Mouse (Mus musculus): ENCODE data around the gene Flt3l. TPM values are rescaled to one million over a fixed set of nuclear protein-coding genes. Genes with fewer than 3 reads are reported as not detected.

Gene Flt3l
- polyA plus RNA-seq, 1 experiment from 2014 or later, result 2.4 TPM

- WGBS, result 10% methylated on average over 18 of the region's 20 CpGs
Observed at GRCm38 (mm10) chr7:45180896-45181477, 44.8 kb upstream of the Flt3l start, which contains the start of gene Pth2. Gene Pth2 (plus strand): TSS chr7:45180995.

GRCm38 (mm10) chr7:45179469-45179868 is 43.2 kb upstream of the Flt3l start, which contains the start of gene Gfy:
Gene Gfy (minus strand): TSS chr7:45179569.
- H3K27ac ChIP-seq, result no peak within 1 kb of the TSS
- WGBS, result 27% methylated on average over 7 of the region's 7 CpGs
- H3K4me3 ChIP-seq (replicated peaks; ENCODE audit: low read depth, low read length), result no peak within 1 kb of the TSS
- TF ChIP-seq CTCF (IDR thresholded peaks at IDR 0.05; ENCODE audit: low read depth), result no peak
- H3K36me3 ChIP-seq (ENCODE audit: insufficient read depth, low read length), result no peaks in the 10 kb centered on the region
- H3K4me2 ChIP-seq (ENCODE audit: low read length), result no peak within 1 kb of the TSS
- no peak within 1 kb of the TSS for H3K9ac ChIP-seq (ENCODE audit: low read depth, low read length)
- H3K9me3 ChIP-seq (replicated peaks; ENCODE audit: low read length), result no peaks in the 10 kb centered on the region
- H3K27me3 ChIP-seq (ENCODE audit: insufficient read depth, low read length), result peaks cover 83% of the 10 kb centered on the region
- H3K4me1 ChIP-seq (replicated peaks; ENCODE audit: insufficient read depth, low read length), result peaks cover 5% of the 10 kb centered on the region; the same call in 1 of the 2 replicates
- ATAC-seq (replicated peaks; ENCODE audit: low FRiP score, low read depth) (no peak), DNase-seq (ENCODE audit: low spot score) (no peak)

More at GRCm38 (mm10) chr7:45180896-45181477, 44.8 kb upstream of the Flt3l start, which contains the start of gene Pth2:
- no peak for DNase-seq (ENCODE audit: low spot score)
- Histone ChIP-seq H3K4me1 (replicated peaks; ENCODE audit: insufficient read depth, low read length) (peaks cover 5% of the 10 kb centered on the region; the same call in 1 of the 2 replicates), H3K4me3 (replicated peaks; ENCODE audit: low read depth, low read length) (0 out of 2 replicates have a peak within 1 kb of the TSS, but pooled peaks have one; percentile 10), H3K27ac (no peak within 1 kb of the TSS), H3K4me2 (ENCODE audit: low read length) (no peak within 1 kb of the TSS; the same call in 1 of the 2 replicates), H3K9ac (ENCODE audit: low read depth, low read length) (no peak within 1 kb of the TSS), H3K27me3 (ENCODE audit: insufficient read depth, low read length) (peaks cover 78% of the 10 kb centered on the region), H3K36me3 (ENCODE audit: insufficient read depth, low read length) (no peaks in the 10 kb centered on the region), H3K9me3 (replicated peaks; ENCODE audit: low read length) (no peaks in the 10 kb centered on the region)
- no peak for TF ChIP-seq CTCF (IDR thresholded peaks at IDR 0.05; ENCODE audit: low read depth)
- ATAC-seq (replicated peaks; ENCODE audit: low FRiP score, low read depth), result no peak

GRCm38 (mm10) chr7:45178550-45178949 is 42.3 kb upstream of the Flt3l start:
- ATAC-seq (replicated peaks; ENCODE audit: low FRiP score, low read depth) (no peak), DNase-seq (ENCODE audit: low spot score) (no peak)
- Histone ChIP-seq H3K4me1 (replicated peaks; ENCODE audit: insufficient read depth, low read length) (peaks cover 5% of the 10 kb centered on the region; the same call in 1 of the 2 replicates), H3K9ac (ENCODE audit: low read depth, low read length) (no peak overlapping the region), H3K27ac (no peak overlapping the region), H3K27me3 (ENCODE audit: insufficient read depth, low read length) (peaks cover 83% of the 10 kb centered on the region), H3K36me3 (ENCODE audit: insufficient read depth, low read length) (no peaks in the 10 kb centered on the region), H3K9me3 (replicated peaks; ENCODE audit: low read length) (no peaks in the 10 kb centered on the region), H3K4me2 (ENCODE audit: low read length) (no peak overlapping the region), H3K4me3 (replicated peaks; ENCODE audit: low read depth, low read length) (no peak overlapping the region)
- no peak for TF ChIP-seq CTCF (IDR thresholded peaks at IDR 0.05; ENCODE audit: low read depth)
- 26% methylated on average over 7 of the region's 7 CpGs for WGBS

- Histone ChIP-seq H3K36me3 (ENCODE audit: insufficient read depth, low read length) (no peaks in the 10 kb centered on the region), H3K27me3 (ENCODE audit: insufficient read depth, low read length) (peaks cover 73% of the 10 kb centered on the region), H3K9ac (ENCODE audit: low read depth, low read length) (no peak overlapping the region), H3K4me1 (replicated peaks; ENCODE audit: insufficient read depth, low read length) (no peaks in the 10 kb centered on the region), H3K9me3 (replicated peaks; ENCODE audit: low read length) (no peaks in the 10 kb centered on the region), H3K27ac (no peak overlapping the region), H3K4me2 (ENCODE audit: low read length) (peak overlapping the region; percentile 2), H3K4me3 (replicated peaks; ENCODE audit: low read depth, low read length) (peak overlapping the region; percentile 16)
- ATAC-seq (replicated peaks; ENCODE audit: low FRiP score, low read depth) (no peak), DNase-seq (ENCODE audit: low spot score) (no peak)
- no peak for TF ChIP-seq CTCF (IDR thresholded peaks at IDR 0.05; ENCODE audit: low read depth)
- whole genome bisulfite sequencing, result under 1% methylated on average over 30 of the region's 31 CpGs
Observed at GRCm38 (mm10) chr7:45176356-45176755, 40.1 kb upstream of the Flt3l start.

- WGBS, result 2% methylated on average over 23 of the region's 23 CpGs
- DNase-seq (ENCODE audit: low spot score) (no peak), ATAC-seq (replicated peaks; ENCODE audit: low FRiP score, low read depth) (no peak)
- no peak overlapping the region for H3K9ac ChIP-seq (ENCODE audit: low read depth, low read length)
- H3K27me3 ChIP-seq (ENCODE audit: insufficient read depth, low read length), result peaks cover 69% of the 10 kb centered on the region
- no peaks in the 10 kb centered on the region for H3K36me3 ChIP-seq (ENCODE audit: insufficient read depth, low read length)
- H3K9me3 ChIP-seq (replicated peaks; ENCODE audit: low read length), result no peaks in the 10 kb centered on the region
- H3K27ac ChIP-seq, result no peak overlapping the region
- peak overlapping the region; percentile 2 for H3K4me2 ChIP-seq (ENCODE audit: low read length)
- TF ChIP-seq CTCF (IDR thresholded peaks at IDR 0.05; ENCODE audit: low read depth), result no peak
- no peaks in the 10 kb centered on the region for H3K4me1 ChIP-seq (replicated peaks; ENCODE audit: insufficient read depth, low read length)
- peak overlapping the region; percentile 16 for H3K4me3 ChIP-seq (replicated peaks; ENCODE audit: low read depth, low read length)
Observed at GRCm38 (mm10) chr7:45175929-45176328, 39.7 kb upstream of the Flt3l start.

GRCm38 (mm10) chr7:45175398-45175797 is 39.2 kb upstream of the Flt3l start:
- 0 out of 2 replicates have a peak overlapping the region, but pooled peaks have one; percentile 15 for H3K4me2 ChIP-seq (ENCODE audit: low read length)
- peaks cover 64% of the 10 kb centered on the region for H3K27me3 ChIP-seq (ENCODE audit: insufficient read depth, low read length)
- no peaks in the 10 kb centered on the region for H3K4me1 ChIP-seq (replicated peaks; ENCODE audit: insufficient read depth, low read length)
- H3K36me3 ChIP-seq (ENCODE audit: insufficient read depth, low read length), result no peaks in the 10 kb centered on the region
- DNase-seq (ENCODE audit: low spot score), result no peak
- 3% methylated on average over 13 of the region's 13 CpGs for WGBS
- H3K9me3 ChIP-seq (replicated peaks; ENCODE audit: low read length), result no peaks in the 10 kb centered on the region
- H3K27ac ChIP-seq, result no peak overlapping the region
- H3K4me3 ChIP-seq (replicated peaks; ENCODE audit: low read depth, low read length), result no peak overlapping the region; the same call in 1 of the 2 replicates
- ATAC-seq (replicated peaks; ENCODE audit: low FRiP score, low read depth), result no peak
- no peak for TF ChIP-seq CTCF (IDR thresholded peaks at IDR 0.05; ENCODE audit: low read depth)
- H3K9ac ChIP-seq (ENCODE audit: low read depth, low read length), result no peak overlapping the region

Measured in kidney, postnatal 0 days (tissue).